Mouse (Mus musculus) NIH3T3 (cell line): ENCODE results near the gene Zfp451.

Experiments
- DNase-seq: peaks from one replicate; pipeline ENCODE4 v3.0.0-alpha.2; 2012; ENCODE audit warnings: low read depth

Gene Zfp451

GRCm38 (mm10) chr1:33717636-33718035 lies 96.8 kb downstream of the Zfp451 start:
- DNase-seq, result peak; percentile 79

DNA sequence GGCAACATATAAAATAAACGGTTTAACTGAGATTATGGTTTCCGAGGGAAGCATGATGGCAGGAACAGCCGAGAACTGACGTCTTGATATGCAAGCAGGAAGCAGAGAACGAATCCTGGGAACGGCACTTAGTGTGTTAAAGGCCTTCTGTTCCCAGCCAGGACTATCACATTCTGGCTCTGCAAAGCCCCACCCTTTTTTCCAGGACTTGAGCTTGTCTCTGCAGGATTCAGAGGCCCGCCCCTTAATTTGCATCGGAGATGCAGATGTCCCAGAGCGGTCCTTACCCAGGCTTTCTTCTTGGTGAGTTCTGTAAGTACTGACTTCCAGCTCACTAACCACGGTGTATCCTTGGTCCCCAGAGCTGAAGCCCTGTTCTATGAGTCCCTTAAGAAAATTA lies 99.6 kb downstream of the Zfp451 start:
- no peak for DNase-seq

- peak; percentile 65 for DNase-seq
Measured at GRCm38 (mm10) chr1:33712026-33712425, 102.4 kb downstream of the Zfp451 start.
